Mouse (Mus musculus): ENCODE results near the gene Cacna1e. TPM values are rescaled to one million over a fixed set of nuclear protein-coding genes. Genes with fewer than 3 reads are reported as not detected.

Gene Cacna1e
- polyA plus RNA-seq, 1 experiment, result 0.28 TPM

DNA sequence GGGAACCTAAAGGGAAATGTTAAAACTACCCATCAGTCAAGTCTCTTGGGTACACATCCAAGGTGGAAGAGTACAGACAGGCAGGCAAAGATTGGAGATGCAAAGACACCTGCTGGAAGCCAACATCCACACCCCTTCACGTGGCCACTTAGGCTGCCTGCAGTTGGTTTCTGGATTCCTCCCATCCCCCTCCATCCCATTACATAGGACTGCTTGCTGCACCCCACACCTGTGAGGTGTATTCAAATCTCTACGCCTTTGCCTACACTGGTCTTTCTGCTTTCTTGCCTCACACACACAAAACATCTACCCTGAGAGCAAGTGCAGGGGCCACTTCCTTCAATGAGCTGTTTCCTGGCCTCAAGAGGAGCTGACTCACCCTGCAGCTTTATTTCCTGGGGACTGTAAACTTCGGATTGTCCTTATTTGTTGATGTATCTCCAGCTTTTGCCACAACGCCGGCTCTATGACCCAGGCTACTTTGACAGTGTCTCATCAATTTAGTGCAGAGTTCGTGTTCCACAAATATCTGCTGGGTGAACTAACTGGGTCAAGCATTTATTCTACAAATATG, 43.2 kb downstream of the Cacna1e start:
- Histone ChIP-seq H3K4me3 (ENCODE audit: insufficient read depth, low read depth, low read length) (no peak overlapping the region), H3K4me1 (ENCODE audit: control insufficient read depth, insufficient read depth, low read length) (no peaks in the 10 kb centered on the region), H3K27me3 (replicated peaks; ENCODE audit: control insufficient read depth, insufficient read depth, low read length) (no peaks in the 10 kb centered on the region; the same call in 1 of the 2 replicates), H3K27ac (ENCODE audit: insufficient read depth, low read depth, low read length) (no peak overlapping the region), H3K36me3 (ENCODE audit: control insufficient read depth, insufficient read depth, low read length) (no peaks in the 10 kb centered on the region)
- WGBS, result 79% methylated on average over 6 of the region's 6 CpGs
- DNase-seq, result no peak
- TF ChIP-seq CTCF (conservative IDR thresholded peaks at IDR 0.05; ENCODE audit: insufficient read depth, insufficient read length, low read depth, low read length) (no peak), POLR2A (IDR thresholded peaks at IDR 0.05; ENCODE audit: low read depth, low read length) (no peak)

DNA sequence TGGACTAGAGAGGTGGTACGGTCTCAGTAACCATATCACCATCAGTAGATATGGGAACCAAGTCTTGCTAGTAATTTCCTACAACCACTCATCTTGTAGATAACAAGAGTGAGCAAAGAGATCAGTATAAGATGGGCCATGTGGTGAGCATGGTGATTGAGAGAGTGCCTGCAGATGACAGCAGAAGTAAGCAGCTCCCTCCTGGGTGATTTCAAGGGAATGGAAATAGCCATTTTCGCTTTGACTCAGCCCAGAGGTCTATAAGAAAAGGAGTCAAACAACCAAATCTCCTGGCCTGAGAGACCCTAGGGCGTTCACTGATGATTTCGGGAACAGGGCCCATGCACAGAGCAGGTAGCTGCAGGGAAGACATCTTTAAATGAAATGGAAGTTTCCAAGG, 45.0 kb downstream of the Cacna1e start:
- Histone ChIP-seq H3K4me1 (ENCODE audit: control insufficient read depth, insufficient read depth, low read length) (no peaks in the 10 kb centered on the region), H3K4me3 (ENCODE audit: insufficient read depth, low read depth, low read length) (no peak overlapping the region), H3K27me3 (replicated peaks; ENCODE audit: control insufficient read depth, insufficient read depth, low read length) (no peaks in the 10 kb centered on the region; the same call in 1 of the 2 replicates), H3K27ac (ENCODE audit: insufficient read depth, low read depth, low read length) (no peak overlapping the region), H3K36me3 (ENCODE audit: control insufficient read depth, insufficient read depth, low read length) (no peaks in the 10 kb centered on the region)
- TF ChIP-seq POLR2A (IDR thresholded peaks at IDR 0.05; ENCODE audit: low read depth, low read length), result no peak
- no peak for DNase-seq
- WGBS, result 91% methylated on average over 4 of the region's 4 CpGs

DNA sequence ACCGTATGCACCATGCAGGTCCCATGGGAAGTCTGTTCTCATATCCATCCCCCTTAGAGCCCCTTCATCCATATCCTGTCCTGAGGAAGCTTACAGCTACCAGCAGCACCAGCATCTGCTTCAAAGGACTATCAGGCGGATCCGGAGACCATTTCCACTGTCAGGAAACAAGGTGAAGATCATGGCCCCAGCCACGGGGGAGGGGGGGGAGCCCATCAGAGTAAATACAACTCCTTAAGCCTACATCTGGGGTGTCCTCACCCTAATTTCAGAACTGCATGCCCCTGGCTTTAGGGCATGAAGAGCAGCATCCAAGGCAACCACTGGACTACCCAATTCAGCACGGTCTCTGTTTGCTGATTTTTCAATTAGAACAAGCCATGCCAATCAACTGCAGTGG, 47.8 kb downstream of the Cacna1e start:
- Histone ChIP-seq H3K4me3 (ENCODE audit: insufficient read depth, low read depth, low read length) (no peak overlapping the region), H3K27ac (ENCODE audit: insufficient read depth, low read depth, low read length) (no peak overlapping the region), H3K27me3 (replicated peaks; ENCODE audit: control insufficient read depth, insufficient read depth, low read length) (no peaks in the 10 kb centered on the region; the same call in 1 of the 2 replicates), H3K4me1 (ENCODE audit: control insufficient read depth, insufficient read depth, low read length) (no peaks in the 10 kb centered on the region), H3K36me3 (ENCODE audit: control insufficient read depth, insufficient read depth, low read length) (no peaks in the 10 kb centered on the region)
- WGBS, result 82% methylated on average over 5 of the region's 5 CpGs
- DNase-seq, result no peak
- TF ChIP-seq POLR2A (IDR thresholded peaks at IDR 0.05; ENCODE audit: low read depth, low read length), result no peak
- no peak for TF ChIP-seq CTCF (conservative IDR thresholded peaks at IDR 0.05; ENCODE audit: insufficient read depth, insufficient read length, low read depth, low read length)

DNA sequence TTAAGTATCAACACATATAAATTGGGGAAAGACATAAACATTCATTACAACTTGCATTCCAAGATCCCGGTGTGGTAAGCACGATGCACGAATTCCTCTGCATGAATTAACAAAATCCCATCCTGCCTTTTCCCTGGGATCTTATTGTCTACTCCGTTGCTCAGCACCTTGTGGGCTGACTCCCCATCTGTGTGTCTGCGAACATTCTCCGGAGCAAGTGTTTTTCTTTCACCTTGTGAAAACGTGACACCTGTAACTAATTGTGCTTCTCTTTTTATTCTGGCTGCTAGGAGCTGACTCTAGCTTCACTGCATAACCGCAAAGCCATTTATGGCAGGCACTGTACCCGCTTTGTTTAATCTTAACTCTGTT, 52.1 kb downstream of the Cacna1e start:
- no peaks in the 10 kb centered on the region for H3K4me1 ChIP-seq (ENCODE audit: control insufficient read depth, insufficient read depth, low read length)
- DNase-seq, result no peak
- H3K27me3 ChIP-seq (replicated peaks; ENCODE audit: control insufficient read depth, insufficient read depth, low read length), result no peaks in the 10 kb centered on the region
- TF ChIP-seq POLR2A (IDR thresholded peaks at IDR 0.05; ENCODE audit: low read depth, low read length), result no peak
- H3K4me3 ChIP-seq (ENCODE audit: insufficient read depth, low read depth, low read length), result no peak overlapping the region
- 78% methylated on average over 9 of the region's 9 CpGs for WGBS
- no peak overlapping the region for H3K27ac ChIP-seq (ENCODE audit: insufficient read depth, low read depth, low read length)
- H3K36me3 ChIP-seq (ENCODE audit: control insufficient read depth, insufficient read depth, low read length), result no peaks in the 10 kb centered on the region

DNA sequence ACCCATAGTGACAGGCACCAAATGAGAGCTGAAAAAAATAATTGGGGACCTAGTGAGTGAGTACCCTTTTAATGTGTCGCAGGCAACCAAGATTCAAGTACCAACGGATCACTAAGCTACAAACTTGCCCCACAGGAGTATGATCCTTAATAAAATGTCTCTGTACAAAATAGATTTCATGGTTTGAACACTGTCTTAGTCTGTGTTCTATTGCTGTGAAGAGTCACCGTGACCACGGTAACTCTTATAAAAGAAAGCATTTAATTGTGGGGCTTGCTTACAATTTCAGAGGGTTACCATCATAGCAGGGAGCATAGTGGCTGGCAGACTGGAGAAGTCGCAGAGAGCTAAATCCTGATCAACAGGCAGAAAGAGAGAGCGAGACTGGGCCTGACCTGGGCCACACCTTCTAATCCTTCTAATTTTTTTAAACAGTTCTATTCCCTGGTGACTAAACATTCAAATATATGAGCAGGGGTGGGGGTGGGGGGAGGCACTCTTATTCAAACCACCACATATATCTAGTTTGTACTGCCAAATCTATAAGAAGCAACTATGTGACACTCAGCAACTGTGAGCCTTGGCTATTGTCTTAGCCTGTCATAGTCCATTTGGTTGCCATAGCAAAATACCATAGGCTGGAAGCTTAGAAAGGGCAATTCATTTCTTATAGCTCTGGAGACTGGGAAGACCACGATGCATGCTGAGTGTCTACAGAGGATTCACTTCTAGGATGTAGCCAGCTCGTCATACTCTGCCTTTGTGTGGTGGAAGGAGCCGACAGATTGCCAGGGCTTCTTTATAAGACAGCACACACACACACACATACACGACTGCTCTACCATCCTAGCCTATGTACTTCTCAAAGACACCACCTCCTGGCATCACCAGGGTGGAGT, 52.8 kb downstream of the Cacna1e start:
- H3K27me3 ChIP-seq (replicated peaks; ENCODE audit: control insufficient read depth, insufficient read depth, low read length), result no peaks in the 10 kb centered on the region
- H3K27ac ChIP-seq (ENCODE audit: insufficient read depth, low read depth, low read length), result no peak overlapping the region
- H3K36me3 ChIP-seq (ENCODE audit: control insufficient read depth, insufficient read depth, low read length), result no peaks in the 10 kb centered on the region
- H3K4me3 ChIP-seq (ENCODE audit: insufficient read depth, low read depth, low read length), result no peak overlapping the region
- no peaks in the 10 kb centered on the region for H3K4me1 ChIP-seq (ENCODE audit: control insufficient read depth, insufficient read depth, low read length)
- WGBS, result 90% methylated on average over 10 of the region's 10 CpGs
- DNase-seq, result no peak
- no peak for TF ChIP-seq POLR2A (IDR thresholded peaks at IDR 0.05; ENCODE audit: low read depth, low read length)
- TF ChIP-seq CTCF (conservative IDR thresholded peaks at IDR 0.05; ENCODE audit: insufficient read depth, insufficient read length, low read depth, low read length), result no peak

DNA sequence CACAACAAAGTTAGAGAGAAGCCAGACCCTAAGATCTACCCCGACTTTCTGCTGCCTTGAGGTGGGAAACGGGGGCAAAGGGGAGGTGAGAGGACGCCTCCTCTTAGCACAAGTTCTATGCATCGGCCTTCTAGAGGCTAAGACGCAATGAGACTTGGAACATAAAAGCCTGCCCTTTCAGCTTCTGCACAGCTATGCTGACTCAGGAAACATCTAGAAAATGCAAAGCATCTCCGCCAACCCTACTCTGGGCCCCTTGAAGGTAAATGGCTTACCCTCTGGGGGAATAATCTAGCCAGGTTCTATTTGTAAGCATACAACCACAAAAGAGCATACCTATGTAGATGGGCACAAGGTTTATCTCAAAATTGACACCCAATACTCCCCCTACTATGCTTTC, 54.2 kb downstream of the Cacna1e start:
- no peak for TF ChIP-seq CTCF (conservative IDR thresholded peaks at IDR 0.05; ENCODE audit: insufficient read depth, insufficient read length, low read depth, low read length)
- no peak for TF ChIP-seq POLR2A (IDR thresholded peaks at IDR 0.05; ENCODE audit: low read depth, low read length)
- Histone ChIP-seq H3K4me1 (ENCODE audit: control insufficient read depth, insufficient read depth, low read length) (no peaks in the 10 kb centered on the region), H3K27ac (ENCODE audit: insufficient read depth, low read depth, low read length) (no peak overlapping the region), H3K36me3 (ENCODE audit: control insufficient read depth, insufficient read depth, low read length) (no peaks in the 10 kb centered on the region), H3K4me3 (ENCODE audit: insufficient read depth, low read depth, low read length) (no peak overlapping the region), H3K27me3 (replicated peaks; ENCODE audit: control insufficient read depth, insufficient read depth, low read length) (no peaks in the 10 kb centered on the region)
- DNase-seq, result no peak
- WGBS, result 85% methylated on average over 6 of the region's 6 CpGs

DNA sequence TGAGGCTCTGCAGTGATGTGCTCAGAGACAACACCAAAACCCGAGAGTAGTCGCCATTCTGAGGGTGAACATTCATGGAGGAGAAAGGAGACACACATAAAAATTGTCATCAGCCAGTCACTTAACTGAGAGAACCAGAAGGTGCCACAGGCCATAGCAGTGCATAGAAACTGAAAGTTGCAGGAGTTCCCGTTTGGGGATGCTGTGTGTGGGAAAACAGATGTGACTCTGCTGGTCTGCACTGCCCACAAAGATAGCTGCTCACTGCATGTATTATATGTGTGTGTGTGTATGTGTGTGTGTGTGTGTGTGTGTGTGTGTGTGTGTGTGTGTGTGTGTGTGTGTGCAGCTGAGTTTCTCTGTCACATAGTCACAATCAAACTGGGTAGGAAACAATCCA, 61.2 kb downstream of the Cacna1e start:
- no peak for DNase-seq

More for the DNA sequence above, 61.2 kb downstream of the Cacna1e start:
- TF ChIP-seq CTCF (conservative IDR thresholded peaks at IDR 0.05; ENCODE audit: insufficient read depth, insufficient read length, low read depth, low read length), result no peak
- Histone ChIP-seq H3K4me3 (ENCODE audit: insufficient read depth, low read depth, low read length) (no peak overlapping the region), H3K27ac (ENCODE audit: insufficient read depth, low read depth, low read length) (no peak overlapping the region), H3K36me3 (ENCODE audit: control insufficient read depth, insufficient read depth, low read length) (no peaks in the 10 kb centered on the region), H3K27me3 (replicated peaks; ENCODE audit: control insufficient read depth, insufficient read depth, low read length) (no peaks in the 10 kb centered on the region), H3K4me1 (ENCODE audit: control insufficient read depth, insufficient read depth, low read length) (no peaks in the 10 kb centered on the region)
- 71% methylated on average over 3 of the region's 3 CpGs for WGBS
